Mouse (Mus musculus): ENCODE measurements around the gene Fam149a.
A peak's percentile ranks its signal among the peaks of the same experiment; 100 is the strongest.
"Not testable (repeated sequence)": the region's sequence is repeated elsewhere in the genome, so short reads cannot be mapped to it uniquely, and the experiment has no call there.

The Fam149a gene

DNA sequence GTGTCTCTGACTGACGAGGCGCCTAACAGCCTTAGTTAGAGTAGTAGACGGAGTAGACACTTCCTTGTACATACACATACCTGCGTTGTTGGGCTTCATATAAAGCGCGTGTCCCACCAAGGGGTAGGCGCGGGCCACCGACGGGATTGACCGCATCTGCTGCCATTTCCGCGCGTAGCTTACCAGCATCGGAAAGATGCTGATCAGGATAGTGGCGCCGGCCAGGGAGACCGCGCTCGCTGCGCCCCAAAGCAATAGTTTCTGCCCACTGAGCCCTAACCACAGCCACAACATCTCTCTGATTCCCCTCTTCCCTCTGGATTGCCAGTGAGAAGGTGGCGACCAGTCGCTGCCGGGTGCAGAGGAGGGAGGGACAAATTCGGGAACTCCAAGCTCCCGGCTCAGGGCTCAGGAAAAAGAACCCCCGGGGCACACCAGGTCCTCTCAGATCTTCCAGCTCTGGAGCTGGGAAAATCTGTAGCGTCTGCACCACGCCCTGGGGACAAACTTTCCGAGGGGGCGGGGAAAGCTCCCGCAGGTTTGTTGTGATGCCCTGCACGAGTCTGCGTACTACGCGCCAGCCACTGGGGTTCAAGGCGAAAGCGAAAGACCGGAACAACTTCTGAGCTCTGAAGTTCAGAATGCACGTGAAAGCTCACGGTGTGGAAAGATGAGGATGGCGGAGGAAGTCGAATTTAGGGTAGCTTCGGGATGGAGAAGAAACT lies 49.2 kb downstream of the Fam149a start, which contains the start of gene Cyp4v3:
Cyp4v3 (minus strand) TSS at position 532 of the 725 bp plus-strand sequence.
- DNase-seq (ENCODE audit: low read depth): peak; percentile 89

DNA sequence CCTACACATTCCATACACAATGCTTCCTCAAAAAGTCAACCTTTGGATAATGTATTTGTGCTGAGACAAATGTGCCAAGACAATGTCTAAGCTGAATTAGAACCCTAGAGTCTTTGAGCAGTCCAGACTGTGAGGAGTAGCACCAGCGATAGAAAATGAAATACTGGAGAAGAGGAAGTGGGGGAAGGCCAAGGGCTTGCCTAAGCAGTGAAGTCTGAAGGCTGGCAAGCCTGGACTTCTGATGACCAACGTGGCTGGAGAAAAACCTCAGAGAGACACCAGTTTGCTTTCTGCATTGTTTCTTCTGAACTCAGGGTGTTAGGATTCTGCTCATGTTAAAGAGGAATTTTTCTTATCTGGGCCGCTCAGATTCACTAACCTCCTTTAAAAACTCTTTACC lies 51.2 kb downstream of the Fam149a start:
- DNase-seq (ENCODE audit: low read depth): peak; percentile 4

DNA sequence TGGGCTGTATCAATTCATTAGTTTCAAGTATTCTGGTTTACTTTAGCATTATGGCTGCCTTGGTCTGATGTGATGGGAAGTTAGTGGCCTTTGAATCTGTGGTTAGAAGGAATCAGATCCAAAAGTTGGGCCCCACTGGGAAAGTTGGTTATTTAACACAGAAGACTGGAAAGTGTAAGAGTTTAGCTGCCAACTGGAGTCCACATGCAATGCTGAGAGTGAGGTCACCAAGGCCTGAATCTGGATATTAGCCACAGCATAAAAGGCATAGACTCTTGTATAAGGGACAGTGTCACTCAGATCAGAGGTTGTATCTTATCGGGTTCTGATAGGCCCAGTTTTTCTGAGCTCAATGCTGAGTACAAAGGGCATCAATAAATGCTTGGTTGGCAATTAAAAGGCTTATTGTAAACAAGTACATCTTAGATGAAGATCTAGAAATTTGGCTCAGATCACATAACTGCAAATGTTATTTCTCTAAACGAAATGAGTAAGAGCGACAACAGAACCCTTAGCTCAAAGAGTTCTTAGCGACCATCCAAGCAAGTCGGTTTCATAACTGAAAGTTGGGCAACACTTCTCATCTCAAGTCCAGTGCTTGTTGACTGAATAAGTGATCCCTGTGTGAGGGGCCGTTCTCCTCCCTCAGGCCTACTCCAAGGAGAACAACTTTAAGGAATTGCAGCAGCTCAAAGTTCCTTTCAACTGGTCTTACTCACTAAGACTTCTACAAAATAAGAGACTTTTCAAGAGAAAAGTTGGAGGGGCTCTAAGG lies 52.7 kb downstream of the Fam149a start:
- DNase-seq (ENCODE audit: low read depth): no peak

DNA sequence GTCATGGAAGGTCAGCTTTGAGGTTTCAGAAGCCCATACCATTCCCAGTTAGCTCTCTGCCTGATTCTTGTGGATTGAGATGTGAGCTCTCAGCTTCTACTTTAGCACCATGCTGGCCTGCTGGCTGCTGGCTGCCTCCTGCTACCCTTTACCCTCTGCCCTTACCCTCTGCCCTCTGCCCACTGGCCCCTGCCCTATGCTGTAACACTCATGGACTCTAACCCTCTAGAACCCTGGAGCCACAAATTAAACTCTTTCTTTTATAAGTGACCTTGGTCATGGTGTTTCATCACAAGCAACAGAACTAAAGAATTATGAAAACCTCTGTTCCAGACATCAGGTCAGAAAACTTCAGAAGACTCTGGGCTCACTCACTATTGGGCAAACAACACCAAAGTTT lies 55.0 kb downstream of the Fam149a start:
- DNase-seq (ENCODE audit: low read depth): not testable (repeated sequence)

DNA sequence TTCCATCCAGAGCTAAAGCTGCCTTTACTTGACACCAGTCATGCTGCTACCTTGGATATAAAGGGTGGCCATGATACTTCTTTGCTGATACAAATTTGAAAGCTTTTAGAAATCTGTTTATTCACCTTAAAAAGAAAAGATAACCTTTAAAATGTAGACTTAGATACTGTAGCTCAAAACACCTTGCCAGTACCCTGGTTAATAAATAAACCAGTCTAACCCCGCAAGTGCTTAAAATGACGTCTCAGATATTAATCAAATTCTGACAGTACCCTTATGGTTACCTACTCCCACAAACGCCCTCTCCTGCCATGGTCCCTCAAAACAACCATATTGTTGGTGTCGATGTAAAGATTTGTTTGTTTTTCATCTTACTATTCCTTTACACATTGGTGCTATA lies 57.9 kb downstream of the Fam149a start:
- no peak for DNase-seq (ENCODE audit: low read depth)

DNA sequence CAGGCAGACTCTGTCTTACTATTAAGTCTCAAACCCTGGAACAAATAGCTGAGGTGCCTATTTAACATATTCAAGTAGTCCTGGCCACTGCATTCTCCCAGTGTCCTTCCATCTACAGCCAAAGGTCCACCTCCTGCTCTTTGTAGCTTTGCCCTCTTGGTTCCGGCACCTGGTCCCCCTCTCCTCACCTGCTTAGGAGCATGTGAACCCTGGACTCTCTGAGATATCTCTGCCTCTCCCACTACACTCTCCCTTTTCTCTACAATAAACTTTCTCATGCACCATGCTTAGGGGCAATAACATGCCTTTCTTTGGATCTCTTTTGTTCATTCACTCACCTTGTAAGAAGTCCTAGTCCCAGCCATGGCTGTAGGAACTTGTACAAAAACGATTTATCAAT lies 60.7 kb downstream of the Fam149a start:
- DNase-seq (ENCODE audit: low read depth): no peak

DNA sequence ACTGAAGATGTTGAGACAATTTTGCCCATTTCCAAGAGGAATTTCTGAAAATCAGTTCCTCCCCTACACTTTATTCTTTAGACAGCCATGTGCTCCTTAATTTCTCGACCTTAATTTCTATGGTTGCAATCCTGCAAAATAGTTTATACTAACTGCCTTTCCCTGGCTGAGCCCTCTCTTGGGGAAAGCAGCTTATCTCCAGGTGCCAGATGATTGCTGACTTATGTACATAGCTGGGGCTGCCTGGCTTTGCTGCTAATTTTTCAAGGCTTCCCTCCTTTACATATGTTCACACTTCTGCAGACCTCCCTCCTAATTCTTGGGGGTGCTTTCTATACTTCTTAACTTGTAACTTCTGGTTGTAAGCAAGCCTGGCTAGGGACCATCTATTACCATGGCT lies 61.2 kb downstream of the Fam149a start:
- DNase-seq (ENCODE audit: low read depth): no peak

DNA sequence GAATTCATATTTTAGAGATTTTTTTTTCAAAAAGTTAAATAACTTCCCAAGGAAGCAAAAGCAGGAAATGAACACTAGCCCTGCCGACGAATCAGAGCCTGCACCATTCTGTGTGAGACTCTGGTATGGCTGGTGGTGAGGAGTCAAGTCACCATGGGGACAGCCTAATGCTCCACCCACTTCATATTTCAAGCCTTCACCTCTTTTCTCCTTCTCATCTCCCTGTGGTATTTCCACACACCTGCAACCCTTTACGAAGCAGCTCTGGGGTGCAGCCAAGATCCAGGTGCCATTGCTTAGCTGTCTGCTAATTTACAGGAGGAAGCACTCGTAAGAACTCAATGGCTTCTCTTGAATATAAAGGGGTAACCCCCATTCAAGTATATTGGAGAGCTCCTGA lies 71.1 kb downstream of the Fam149a start:
- DNase-seq (ENCODE audit: low read depth): no peak

DNA sequence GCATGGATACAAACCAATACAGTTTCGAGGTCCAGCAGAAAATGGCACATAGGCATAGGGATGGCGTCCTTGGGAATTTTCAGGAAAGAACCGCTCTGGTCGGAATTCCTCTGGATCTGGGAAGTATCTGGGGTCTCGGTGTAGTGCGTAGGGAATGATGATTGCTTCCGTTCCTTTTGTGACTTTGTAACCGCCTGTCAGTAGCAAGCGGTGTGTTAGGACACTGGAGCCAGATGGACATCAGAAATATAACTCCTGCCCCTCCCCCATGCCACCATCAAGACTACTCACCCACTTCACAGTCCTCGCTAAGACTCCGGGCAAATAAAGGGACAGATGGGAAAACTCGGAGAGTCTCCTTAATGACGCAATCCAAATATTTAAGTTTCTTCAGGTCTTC lies 73.7 kb downstream of the Fam149a start, which contains the start of gene Gm45753:
Gm45753 (minus strand) TSS at position 101 of the 400 bp plus-strand sequence.
- no peak for DNase-seq (ENCODE audit: low read depth)

DNA sequence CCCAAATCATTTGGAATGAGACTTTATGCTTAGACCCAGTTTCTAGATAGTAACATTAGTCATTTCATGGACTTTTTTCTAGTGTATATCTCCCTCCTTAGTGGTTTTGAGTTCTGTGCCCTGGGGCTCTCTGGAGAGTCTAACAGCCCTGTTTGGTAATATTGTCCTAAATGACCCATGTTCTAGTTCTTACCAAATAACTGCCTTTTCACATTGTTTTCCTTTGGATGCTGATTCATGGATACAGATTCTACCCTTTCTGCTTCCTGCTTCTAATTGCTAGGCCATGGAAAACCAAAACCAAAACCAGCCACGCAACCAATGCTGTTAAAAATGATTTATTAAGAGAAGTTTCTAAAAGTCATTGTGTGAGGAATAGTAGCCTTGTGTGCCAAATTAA lies 76.6 kb downstream of the Fam149a start:
- no peak for DNase-seq (ENCODE audit: low read depth)

DNA sequence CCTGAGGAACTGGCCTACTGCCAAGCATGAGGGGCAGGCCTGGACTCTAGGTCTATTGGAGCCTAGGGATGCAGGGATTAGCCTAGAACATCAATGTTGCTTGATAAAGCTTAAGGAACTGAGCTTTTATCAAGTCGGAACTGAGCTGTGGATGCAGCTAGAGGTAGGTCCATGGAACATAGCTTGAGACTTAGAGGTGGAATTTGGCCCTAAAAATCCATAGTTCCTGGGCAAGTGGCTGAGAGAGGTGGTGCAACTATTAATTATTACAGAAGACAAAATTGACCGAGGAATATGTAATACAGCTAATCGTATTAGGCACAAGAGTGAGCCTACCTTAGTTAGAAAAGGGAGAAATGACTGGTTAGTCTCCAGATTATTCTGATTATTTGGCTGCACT lies 77.7 kb downstream of the Fam149a start:
- DNase-seq (ENCODE audit: low read depth): no peak

DNA sequence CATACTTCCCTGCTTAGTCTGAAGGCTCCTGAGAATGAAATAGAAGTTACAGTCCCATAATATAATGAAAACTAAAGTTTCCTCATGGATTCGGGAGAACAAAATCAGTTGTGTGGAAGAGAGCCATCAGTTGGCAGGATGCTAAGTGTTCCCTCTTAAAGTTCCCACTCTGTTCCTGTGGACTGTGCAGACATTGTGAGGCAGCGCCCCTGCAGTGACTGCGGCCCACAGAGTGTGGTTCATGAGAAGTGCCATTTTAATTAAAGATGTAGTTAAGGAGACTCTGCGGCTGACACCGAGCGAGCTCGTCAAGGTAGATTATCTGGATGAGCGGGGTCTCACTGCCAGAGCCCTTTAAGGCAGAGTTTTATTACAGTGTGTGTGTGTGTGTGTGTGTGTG lies 79.7 kb downstream of the Fam149a start:
- DNase-seq (ENCODE audit: low read depth): no peak

DNA sequence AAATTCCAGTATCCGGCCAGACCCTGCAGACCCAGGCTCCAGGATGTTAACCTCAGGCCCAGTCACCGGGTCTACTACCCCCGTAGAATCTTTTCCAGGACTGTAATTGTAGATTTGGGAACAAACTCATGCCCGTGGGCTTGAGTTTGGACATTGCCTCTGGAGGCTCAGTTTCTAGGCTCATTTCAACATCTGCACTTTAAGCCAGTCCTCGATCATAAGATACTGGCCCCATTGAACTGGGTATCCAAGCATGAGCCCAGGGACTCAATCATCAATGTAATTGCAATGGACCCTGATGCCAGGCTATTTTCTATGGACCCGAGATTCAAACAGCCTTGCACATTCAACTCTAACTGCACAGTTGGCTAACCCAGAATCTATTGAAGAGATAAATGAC lies 86.8 kb downstream of the Fam149a start:
- DNase-seq (ENCODE audit: low read depth): no peak

DNA sequence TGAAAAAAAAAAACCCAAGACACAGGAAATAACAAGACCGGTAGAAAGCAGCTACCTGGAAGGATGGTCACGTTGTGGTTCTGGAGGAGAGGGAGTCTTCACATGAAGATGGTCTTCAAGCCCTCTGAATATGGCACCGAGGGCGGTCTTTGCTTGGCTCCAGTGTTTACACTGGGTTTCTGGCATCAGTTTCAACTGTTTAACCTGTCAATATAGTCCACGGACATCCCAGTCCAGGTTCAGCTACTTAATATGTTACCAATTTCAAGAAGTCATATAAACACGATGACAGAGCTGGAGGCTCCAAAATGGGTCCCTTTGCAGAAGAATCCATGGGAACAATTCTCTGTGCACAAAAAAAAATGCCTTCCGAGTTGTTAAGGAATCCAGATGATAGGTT lies 87.4 kb downstream of the Fam149a start, which contains the start of gene Klkb1:
Klkb1 (minus strand) TSS at position 173 of the 400 bp plus-strand sequence.
- DNase-seq (ENCODE audit: low read depth): no peak

DNA sequence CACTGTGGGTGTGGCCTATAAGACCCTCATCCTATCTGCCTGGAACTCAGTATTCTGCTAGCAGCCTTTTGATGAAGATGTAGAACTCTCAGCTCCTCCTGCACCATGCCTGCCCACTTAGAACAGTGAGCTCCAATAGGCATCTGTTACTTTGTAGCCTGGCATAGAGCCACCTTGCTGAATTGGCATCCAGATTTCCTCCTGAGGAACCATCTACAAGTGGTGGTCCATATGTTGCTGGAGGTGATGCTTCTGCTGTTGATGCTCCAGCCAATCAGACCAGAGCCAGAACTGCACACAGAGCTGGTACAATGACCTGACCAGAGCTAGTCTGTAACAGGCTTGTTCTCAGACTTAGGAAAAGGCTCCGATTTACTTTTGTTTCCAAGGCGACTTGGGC lies 90.3 kb downstream of the Fam149a start:
- no peak for DNase-seq (ENCODE audit: low read depth)

All from induced T-regulatory cell, adult 2 months (primary cell).